Mouse (Mus musculus) urinary bladder, postnatal 10 days (tissue): ENCODE measurements around the gene Mfsd2a.

Experiments
- DNase-seq: peaks from one replicate; pipeline ENCODE4 v3.0.0; 2022; ENCODE audit warnings: low spot score

The Mfsd2a gene

DNA sequence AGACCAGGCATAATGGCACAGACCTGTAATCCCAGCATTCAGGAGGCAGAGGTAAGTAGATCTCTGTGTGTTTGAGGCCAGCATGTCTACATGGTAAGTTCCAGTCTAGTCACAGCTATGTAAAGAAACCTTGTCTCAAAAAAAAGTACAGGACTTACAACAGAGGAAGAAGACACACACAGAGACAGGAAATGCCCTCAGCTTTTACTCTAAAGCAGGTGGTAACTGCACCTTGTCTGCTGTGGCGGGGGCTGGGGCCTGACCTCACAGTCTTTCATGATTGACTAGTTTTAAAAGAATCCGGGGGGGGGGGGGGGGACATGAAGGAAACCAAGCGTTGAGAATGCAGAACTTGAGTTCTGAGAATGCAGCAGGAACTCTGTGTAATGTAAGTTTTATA is 27.1 kb downstream of the Mfsd2a start:
- DNase-seq = no peak

DNA sequence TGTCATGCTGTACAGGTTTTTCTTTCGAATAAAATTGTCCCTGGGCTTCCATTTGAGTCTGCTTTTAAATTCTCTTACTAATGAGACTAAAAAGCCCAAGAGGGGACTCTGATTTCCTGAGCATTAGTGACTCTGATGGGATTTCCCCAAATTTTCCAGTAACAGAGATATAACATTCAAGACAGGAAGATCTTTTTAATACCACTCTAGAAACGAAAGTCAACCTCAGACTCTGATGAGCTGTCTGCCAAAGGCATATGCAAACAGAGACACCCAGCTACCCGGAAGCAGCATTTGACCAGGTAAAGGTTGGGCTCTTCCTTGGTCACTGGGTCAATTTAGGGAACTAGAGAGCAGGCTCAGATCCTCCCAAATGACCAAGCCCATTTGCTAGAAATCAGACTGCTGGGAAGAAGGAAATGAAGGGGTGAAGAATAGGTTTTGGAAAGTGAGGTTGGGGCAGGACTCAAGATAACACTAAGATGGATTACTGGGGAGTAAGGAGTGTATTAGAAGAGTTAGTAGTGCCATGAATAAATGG is 27.9 kb downstream of the Mfsd2a start:
- no peak for DNase-seq

DNA sequence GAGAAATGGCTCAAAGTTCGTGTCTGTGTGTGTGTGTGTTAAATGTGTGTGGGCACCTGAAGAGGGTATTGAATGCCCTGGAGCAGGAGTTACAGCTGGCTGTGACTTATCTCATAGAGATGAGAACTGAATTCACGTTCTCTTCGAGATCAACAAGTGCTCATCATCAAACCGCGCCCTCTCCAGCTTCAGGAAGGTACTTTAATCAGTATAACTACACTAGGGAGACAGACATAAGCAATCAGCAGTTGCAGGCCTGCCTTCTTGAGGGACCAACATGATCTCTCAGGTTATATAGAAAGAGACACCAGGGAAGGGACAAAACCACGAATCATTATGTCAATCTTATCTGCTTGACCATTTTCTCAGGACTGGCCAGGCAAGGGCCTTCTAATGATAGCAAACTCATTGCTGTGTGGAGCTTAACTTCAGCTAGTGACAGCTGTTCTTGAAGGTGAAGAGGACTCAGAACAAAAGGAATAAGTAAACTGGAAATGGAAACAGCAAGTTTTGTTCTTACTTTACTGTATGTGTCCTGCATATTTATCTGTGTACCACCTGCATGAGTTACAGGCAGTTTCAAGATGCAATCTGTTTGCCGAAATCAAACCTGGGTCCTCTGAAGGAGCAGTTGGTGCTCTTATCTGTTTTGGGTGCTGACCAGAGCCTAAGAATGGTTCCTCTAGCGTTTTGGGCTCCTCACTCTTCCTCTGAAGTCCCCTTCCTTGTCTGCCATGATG is 28.6 kb downstream of the Mfsd2a start:
- DNase-seq = no peak

DNA sequence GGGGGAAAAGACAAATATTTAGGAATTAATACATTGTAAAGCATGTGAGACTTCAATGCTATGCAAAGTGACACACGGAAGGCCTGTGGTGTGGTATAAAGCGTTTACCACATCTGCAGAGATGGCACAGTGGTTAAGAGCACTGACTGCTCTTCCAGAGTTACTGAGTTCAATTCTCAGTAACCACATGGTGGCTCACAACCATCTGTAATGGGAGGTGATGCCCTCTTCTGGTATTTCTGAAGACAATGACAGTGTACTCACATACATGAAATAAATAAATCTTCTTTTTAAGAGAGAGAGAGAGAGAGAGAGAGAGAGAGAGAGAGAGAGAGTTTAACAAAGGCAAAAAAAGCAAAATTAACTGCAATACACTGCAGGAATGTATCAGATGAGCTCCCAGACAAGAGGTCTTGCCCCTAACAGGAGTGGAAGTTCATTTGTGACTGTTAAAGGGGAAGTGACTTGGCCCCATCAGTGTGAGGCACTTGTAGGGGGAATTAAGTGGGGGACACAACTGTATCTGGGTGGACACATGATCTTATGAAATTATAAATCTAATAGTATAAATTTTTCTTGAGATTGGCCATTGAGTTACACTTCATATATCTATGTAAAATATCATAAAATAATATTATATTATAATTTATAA is 29.9 kb downstream of the Mfsd2a start:
- no peak for DNase-seq

DNA sequence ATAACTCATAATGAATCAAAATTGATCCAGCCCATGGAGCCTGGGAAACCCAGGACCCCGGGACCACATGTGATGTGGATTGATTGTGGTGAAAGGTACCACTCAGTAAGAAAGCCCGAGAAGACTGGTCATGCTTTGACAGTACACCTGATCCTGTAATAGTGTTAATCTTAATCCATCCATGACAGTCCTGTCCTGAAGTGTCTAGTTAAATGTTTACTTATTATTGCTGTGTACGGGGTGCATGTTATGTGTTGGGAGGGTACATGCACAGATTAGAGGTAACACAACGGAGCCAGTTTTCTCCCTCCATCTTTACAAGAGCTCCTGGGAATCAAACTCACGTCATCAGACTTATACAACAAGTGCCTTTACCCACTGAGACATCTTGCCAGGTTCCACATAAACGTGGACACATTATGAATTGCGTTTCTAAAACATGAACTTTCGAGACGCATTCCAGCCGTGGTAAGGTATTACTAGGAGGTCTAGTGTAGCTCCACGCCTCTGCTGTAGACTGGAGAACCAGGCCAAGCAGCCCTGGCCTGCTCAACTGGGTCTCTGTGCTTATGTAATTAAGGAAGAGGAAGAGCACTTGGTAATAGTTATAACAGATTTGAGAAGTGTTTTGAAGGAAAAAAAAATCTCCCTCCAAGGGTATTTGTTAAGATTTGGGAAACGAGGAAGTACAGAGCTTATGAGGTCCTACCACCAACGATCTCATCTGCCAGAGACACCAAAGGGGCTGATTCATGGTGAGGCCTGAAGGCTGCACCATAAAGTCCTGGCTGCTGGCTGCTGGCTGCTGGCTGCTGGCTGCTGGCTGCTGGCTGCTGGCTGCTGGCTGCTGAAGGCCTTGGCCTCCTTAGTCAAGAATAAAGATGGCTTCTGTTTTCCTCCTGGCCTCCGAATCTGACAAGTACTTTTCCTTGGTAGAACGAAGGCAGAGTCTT is 37.3 kb downstream of the Mfsd2a start:
- no peak for DNase-seq

DNA sequence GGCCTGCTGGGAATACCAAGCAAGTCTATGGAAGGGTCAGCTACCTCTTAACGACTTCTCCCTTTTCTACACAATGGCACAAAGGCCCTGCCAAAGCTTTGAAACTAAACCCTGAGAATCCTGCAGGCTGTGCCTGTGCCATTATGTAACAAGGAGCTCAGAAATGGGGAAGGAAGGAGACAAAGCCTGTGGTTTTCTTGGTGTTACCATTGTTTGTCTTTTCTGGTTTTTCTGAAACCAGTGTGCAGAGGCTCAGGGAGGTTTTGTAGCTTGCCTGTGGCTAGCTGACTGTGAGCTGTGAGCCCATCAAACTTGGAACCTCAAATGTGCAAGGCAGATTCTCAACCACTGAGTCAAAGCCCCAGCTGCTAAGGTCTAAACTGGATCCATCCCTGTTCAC is 38.1 kb downstream of the Mfsd2a start:
- no peak for DNase-seq

DNA sequence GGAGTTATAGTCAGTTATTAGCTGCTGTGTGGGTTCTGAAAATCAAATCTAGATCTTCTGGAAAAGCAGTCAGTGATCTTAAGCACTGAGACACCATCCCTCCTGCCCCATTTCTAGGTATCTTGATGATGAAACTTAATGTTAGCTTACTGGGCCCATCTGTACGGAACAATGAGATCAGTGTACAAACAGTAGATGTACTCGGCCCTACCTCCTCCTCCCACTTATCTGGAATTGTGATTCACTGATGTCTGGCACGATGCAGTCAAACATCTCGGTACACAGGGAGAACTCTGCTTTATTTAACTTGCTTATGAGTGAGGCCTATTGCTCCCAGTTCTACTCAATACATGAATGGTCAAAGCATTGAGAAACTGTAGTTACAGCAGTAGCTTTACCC is 45.0 kb downstream of the Mfsd2a start:
- no peak for DNase-seq

DNA sequence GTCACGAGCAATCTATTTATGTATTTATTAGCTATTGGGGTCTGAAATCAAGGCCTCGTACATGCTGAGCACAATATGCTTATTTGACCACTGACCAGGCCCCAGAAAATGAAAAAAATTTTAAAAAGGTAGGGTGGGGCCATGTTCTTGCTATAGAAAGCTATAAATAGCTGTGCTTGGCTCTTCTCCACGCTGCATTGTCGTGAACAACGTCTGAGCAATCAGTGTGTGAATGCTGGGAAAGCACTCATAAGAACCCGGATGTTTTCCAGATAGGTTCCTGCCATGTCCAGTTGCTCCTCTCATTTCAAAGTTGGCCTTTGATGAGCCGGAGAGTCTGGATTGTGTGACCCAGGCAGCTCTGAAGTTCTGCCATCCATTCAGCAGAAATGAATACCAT is 46.8 kb downstream of the Mfsd2a start:
- DNase-seq = no peak

DNA sequence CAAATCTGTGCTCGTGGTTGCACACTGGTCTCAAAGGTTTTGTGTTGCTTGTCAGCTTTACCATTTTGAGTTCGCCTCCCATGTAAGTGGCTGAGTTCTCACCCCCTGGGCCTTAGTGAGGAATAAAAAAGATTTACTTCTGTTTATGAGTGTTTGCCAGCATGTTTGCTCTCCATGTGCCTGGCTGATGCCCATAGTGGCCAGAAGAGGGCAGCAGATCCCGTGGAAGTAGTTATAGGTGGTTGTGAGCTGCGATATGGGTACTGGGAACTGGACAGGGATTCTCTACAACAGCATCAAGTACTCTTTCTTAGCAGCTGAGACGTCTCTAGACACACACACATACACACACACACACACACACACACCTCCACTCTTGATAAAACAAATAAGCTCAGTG is 48.4 kb downstream of the Mfsd2a start:
- no peak for DNase-seq

DNA sequence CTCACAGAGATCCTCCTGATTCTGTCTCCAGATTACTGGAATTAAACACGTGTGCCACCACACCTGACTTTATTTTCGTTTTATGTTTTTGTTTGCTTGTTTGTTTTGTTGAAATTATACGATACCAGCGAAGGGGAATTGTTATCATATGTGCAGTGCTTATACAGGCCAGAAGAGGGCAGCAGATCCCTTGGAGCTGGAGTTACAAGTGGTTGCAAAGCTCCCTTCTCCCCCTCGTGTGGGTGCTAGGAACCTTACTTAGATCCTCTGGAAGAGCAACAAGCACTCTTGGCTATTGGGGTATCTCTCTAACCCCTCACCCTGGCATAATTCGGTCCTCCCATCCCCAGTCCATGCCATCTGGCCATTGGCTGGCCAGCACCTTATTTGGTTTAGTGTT is 50.4 kb downstream of the Mfsd2a start:
- DNase-seq = no peak

DNA sequence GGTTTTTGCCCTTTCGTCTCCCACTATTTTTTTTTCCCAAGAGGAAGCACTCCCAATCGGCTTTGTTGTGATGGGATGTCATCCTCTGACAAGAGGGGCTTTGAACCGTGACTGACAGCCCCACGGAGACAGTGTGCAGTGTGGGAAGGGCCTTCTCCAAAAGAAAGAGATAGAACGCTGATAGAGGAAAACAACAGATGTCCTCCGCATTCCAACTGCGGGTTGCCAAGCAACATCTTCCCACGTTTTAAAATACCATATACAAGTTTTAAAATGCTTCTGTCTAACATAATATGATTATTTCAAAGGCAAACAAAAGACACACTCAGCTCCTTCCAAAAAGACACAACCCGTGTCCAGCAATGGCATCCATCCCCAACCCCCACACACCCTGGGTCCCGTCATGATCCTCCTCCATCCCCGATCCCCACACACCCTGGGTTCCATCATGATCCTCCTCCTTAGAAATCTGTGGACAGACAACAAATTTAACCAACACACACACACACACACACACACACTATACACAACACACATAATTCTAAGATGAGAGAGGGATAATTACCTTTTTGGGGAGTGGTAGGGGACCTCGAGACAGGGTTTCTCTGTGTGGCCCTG is 51.3 kb downstream of the Mfsd2a start:
- DNase-seq = no peak

DNA sequence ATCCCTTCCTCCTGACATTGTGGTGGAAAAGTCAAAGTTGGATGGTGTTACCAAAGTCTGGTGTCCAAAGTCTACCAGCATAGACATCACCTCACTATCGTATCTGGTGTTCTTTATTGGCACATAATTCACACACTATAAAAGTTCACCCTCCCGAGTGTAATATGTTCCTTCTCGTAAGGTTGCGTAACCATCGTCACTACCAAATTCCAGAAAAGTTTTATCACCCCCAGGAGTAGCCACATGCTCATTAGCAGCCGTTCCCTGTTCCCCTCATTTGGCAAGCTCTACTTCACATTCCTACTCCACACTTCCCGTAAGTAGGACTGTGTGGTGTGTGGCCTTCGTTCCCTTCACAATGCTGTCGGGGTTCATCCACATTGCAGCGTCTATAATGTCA is 55.6 kb downstream of the Mfsd2a start:
- no peak for DNase-seq

DNA sequence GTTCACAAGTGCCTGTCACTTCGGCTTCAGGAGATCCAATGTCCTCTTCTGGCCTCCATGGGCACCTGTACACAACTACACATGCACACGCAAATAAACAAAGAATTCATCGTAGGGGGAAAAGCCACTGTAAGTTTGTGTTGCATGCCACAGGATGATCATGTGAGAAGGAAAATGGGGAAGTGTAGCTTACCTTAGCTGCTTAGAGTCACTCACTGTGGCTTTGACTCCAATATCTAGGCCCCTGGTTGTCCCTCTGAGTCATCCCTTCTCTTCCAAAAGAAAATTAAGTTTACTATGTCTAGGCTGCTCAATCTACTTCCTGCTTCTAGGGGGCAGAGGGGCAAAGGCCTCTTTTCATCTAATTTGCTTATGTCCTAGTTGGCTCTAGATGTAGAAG is 57.3 kb downstream of the Mfsd2a start:
- DNase-seq = no peak

DNA sequence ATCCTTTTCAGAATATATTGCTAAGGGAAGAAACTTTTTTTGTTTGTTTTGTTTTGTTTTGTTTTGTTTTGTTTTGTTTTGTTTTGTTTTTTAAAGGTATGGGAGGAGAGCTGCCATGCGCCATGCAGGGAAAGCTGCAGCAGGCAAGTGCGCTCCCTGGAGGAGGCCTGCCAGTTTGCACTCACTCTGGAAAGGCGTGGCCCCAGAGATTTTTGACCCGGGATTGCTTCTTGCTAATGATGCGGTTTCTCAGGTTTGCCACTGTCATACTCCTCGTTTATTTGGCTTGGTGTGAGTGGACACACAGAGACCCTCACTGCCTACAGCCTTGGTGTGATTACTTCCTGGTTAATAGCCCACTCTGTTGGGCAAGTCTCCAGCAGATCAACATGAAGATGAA is 58.8 kb downstream of the Mfsd2a start:
- DNase-seq = no peak

DNA sequence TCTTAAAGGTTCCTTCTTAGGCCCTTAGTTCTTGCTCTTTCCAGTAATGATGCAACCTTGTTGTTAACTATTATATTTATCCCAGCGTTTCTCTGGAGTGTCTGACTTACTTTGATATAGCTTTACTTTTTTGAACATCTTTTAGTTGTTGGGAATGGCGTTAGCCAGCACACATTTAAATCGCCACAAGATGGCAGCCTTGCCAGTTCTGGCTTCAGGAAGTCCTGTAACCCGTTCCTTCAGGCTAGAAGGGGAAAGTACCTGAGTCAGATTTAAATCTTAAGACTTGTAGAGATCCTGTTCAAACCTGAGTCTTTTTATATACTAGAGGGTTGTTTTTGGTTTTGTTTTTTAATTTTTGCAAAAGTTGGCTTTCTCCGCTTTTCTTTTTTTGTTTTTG is 62.7 kb downstream of the Mfsd2a start:
- DNase-seq = no peak

DNA sequence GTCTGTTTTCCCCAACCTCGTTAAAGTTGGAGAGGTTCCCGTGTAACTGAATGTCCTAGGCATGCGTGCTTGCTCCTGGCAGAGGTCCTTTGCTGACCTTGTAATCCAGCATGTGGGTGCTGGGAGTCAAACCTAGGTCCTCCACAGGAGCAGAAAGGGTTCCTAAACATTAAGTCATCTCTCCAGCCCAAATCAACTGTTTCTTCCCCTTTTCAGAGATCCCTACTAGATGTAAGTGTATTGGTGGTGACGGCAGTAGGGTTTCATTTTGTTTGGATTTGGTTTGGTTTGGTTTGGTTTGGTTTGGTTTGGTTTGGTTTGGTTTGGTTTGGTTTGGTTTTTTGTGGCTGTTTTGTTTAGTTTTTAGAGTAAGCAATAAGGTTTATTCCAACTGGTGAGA is 63.2 kb downstream of the Mfsd2a start:
- DNase-seq = no peak
